Mouse (Mus musculus) heart, postnatal 0 days (tissue): Measurements from ENCODE around the gene Borcs7. TPM values are rescaled to one million over a fixed set of nuclear protein-coding genes. Genes with fewer than 3 reads are reported as not detected.

ENCODE experiments used
- ATAC-seq: fragments of 200-750 bp; cut with Nextera tagmentation; 2 replicates; pipeline ENCODE4 v1.8.0; 2017; ENCODE audit warnings: low read depth, moderate number of reproducible peaks, moderate library complexity; ENCODE audit not compliant: insufficient read depth
- DNase-seq: peaks from one replicate; pipeline ENCODE4 v3.0.0-alpha.2; 2016; ENCODE audit warnings: low spot score
- H3K27ac ChIP-seq: fragments of 300-500 bp; sonication (generic); 2 replicates; pipeline ENCODE4 v1.5.1; 2014; ENCODE audit warnings: low read depth, mild to moderate bottlenecking
- H3K27me3 ChIP-seq: fragments of 300-500 bp; sonication (generic); 2 replicates; pipeline ENCODE4 v1.6.1; 2014; ENCODE audit warnings: low read length, mixed read lengths; ENCODE audit not compliant: control insufficient read depth, insufficient read depth
- H3K36me3 ChIP-seq: fragments of 300-500 bp; sonication (generic); replicated peaks from 2 replicates; pipeline ENCODE4 v1.6.1; 2014; ENCODE audit warnings: low read length, mixed read lengths; ENCODE audit not compliant: control insufficient read depth, insufficient read depth
- H3K4me1 ChIP-seq: fragments of 300-500 bp; sonication (generic); 2 replicates; pipeline ENCODE4 v1.6.1; 2014; ENCODE audit warnings: antibody characterized with exemption; ENCODE audit not compliant: control insufficient read depth, insufficient read depth
- H3K4me2 ChIP-seq: fragments of 300-500 bp; sonication (generic); 2 replicates; pipeline ENCODE4 v1.6.1; 2014; ENCODE audit warnings: low read depth, mild to moderate bottlenecking, low read length, moderate library complexity
- H3K4me3 ChIP-seq: fragments of 300-500 bp; sonication (generic); 2 replicates; pipeline ENCODE4 v1.5.1; 2014; ENCODE audit warnings: low read depth, low read length
- H3K9ac ChIP-seq: fragments of 300-500 bp; sonication (generic); replicated peaks from 2 replicates; pipeline ENCODE4 v1.6.1; 2014; ENCODE audit warnings: low read depth, low read length, mixed read lengths
- H3K9me3 ChIP-seq: fragments of 300-500 bp; sonication (generic); replicated peaks from 2 replicates; pipeline ENCODE4 v1.6.1; 2016; ENCODE audit warnings: low read length; ENCODE audit not compliant: control insufficient read depth
- CTCF ChIP-seq: IDR thresholded peaks from 2 replicates; pipeline ENCODE4 v1.5.1; 2016; ENCODE audit warnings: antibody characterized with exemption, control low read depth, low read depth
- EP300 ChIP-seq: IDR thresholded peaks from 2 replicates; pipeline ENCODE4 v1.6.1; 2016; ENCODE audit warnings: antibody characterized with exemption, low read depth
- whole genome bisulfite sequencing: fragments of 180-500 bp; shearing (Covaris S2); extraction: QIAGEN DNeasy Blood & Tissue Kit; methylation state at CpG from one replicate; pipeline ENCODE4 v1.1.7; 2014; 5-methylcytosine and 5-hydroxymethylcytosine counted together
- polyA plus RNA-seq: library from polyadenylated mRNA; unstranded; fragments of >200 nt; fragmentation: Nextera tagmentation; extraction: Ambion mirVana; gene quantifications from 2 replicates; pipeline ENCODE4 v1.2.1, GENCODE M21; 2015
- total RNA-seq: library from RNA; depleted of rRNA; stranded (reverse); fragments of >200 nt; gene quantifications from 2 replicates; pipeline ENCODE4 v1.2.3, GENCODE M21; 2014; ENCODE audit warnings: low replicate concordance; rRNA removed

The Borcs7 gene
- total and polyA plus RNA-seq, 2 experiments from 2014 or later: 9.0 to 22.2 TPM

DNA sequence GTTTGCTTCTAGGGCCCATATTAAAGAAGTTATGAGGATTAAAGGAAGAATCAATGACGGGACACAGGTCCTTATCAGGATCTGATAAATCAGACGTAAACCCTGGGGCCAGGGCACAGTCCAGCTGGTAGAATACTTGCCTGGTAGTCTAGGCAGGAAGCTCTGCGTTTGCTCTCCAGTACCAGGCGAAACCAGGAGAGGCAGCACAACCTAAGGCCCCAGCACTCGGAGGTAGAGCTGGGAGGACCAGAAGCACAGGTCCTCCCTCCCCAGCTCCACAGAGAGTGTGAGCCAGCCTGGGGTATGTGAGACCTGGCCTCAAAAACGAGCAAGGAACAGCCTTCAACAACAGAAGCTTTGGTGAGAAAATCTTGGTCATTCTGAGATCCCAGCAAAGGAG is 51.9 kb downstream of the Borcs7 start:
- no peaks in the 10 kb centered on the region for H3K4me1 ChIP-seq
- H3K4me3 ChIP-seq: no peak overlapping the region
- H3K27me3 ChIP-seq: no peaks in the 10 kb centered on the region
- no peak for TF ChIP-seq CTCF
- no peak for TF ChIP-seq EP300
- DNase-seq (no peak), ATAC-seq (no peak)
- H3K4me2 ChIP-seq: no peak overlapping the region
- peaks cover 11% of the 10 kb centered on the region for H3K36me3 ChIP-seq
- H3K27ac ChIP-seq: no peak overlapping the region
- 42% methylated on average over 6 of the region's 6 CpGs for WGBS
- no peaks in the 10 kb centered on the region for H3K9me3 ChIP-seq
- no peak overlapping the region for H3K9ac ChIP-seq

DNA sequence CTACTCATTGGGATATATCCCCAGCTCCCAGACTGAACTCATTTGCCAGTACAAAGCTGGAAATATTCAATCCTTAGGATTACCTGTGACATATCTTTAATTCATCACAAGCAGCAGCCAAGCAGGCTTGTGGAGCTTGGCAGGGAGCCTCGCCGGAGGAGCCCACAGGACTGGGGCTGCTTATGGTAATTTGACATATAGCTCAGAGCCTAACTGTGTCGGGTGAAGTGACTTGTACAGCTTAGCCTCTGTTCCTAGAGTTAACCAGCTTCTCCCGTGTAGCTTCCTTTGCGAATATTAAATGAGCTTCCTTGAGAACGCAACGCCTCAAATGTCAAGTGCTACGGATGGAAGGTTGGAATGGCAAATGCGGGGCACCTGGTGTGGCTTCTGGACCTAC is 55.0 kb downstream of the Borcs7 start:
- no peak for TF ChIP-seq CTCF
- TF ChIP-seq EP300: no peak
- DNase-seq (no peak), ATAC-seq (no peak)
- Histone ChIP-seq H3K36me3 (no peaks in the 10 kb centered on the region; the same call in 1 of the 2 replicates), H3K4me2 (no peak overlapping the region), H3K9ac (no peak overlapping the region), H3K27me3 (no peaks in the 10 kb centered on the region), H3K27ac (no peak overlapping the region), H3K4me1 (no peaks in the 10 kb centered on the region), H3K9me3 (no peaks in the 10 kb centered on the region), H3K4me3 (no peak overlapping the region)
- 73% methylated on average over 9 of the region's 9 CpGs for WGBS

DNA sequence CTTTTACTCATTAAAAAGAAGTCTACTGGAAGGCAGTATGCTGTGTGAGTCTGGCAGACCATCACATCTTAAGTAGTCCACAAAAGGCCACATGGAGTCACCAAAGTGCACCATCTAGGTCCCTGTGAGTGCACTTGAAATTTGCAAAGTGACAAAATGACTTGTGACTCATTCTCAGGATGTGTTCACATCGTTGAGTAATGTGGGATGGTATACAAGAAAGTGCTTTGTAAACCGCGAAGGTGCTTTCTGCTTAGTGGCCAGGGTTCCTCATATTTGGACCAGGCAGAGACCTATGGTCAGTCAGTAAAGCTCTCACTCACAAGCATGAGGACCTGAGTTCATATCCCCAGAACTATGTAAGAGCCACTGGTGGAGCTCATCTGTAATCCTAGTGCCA is 58.1 kb downstream of the Borcs7 start:
- TF ChIP-seq EP300 (no peak), CTCF (no peak)
- Histone ChIP-seq H3K4me1 (no peaks in the 10 kb centered on the region), H3K4me2 (no peak overlapping the region), H3K9me3 (no peaks in the 10 kb centered on the region), H3K36me3 (no peaks in the 10 kb centered on the region), H3K27me3 (no peaks in the 10 kb centered on the region), H3K9ac (no peak overlapping the region), H3K4me3 (no peak overlapping the region), H3K27ac (no peak overlapping the region)
- WGBS: 78% methylated on average over 3 of the region's 3 CpGs
- DNase-seq (no peak), ATAC-seq (no peak)

DNA sequence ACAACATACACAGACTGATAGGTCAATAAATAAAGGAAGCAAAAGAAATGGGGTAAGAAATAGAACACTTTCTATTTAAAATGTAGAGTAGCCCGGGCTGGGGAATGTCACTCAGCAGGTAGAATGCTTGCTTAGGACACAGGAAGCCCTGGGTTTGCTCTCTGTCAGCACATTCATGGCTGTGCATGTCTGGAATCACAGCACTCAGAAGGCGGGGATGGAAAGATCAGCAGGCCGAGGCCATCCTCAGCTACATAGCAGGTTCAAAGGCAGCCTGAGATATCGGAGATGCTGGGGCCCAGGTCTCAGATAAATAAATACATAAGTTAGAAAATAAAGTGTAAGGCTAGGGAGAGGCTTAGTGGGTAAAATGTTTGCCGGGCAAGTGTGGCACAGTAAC is 62.5 kb downstream of the Borcs7 start:
- WGBS: 69% methylated on average over 5 of the region's 5 CpGs
- H3K27ac ChIP-seq: no peak overlapping the region
- TF ChIP-seq EP300 (no peak), CTCF (no peak)
- H3K36me3 ChIP-seq: no peaks in the 10 kb centered on the region
- H3K4me2 ChIP-seq: no peak overlapping the region
- ATAC-seq (no peak), DNase-seq (no peak)
- no peaks in the 10 kb centered on the region for H3K9me3 ChIP-seq
- H3K4me3 ChIP-seq: no peak overlapping the region
- no peak overlapping the region for H3K9ac ChIP-seq
- peaks cover 5% of the 10 kb centered on the region; the same call in 1 of the 2 replicates for H3K27me3 ChIP-seq
- H3K4me1 ChIP-seq: no peaks in the 10 kb centered on the region

Other genes with a start within 250 kb of the Borcs7 start
- gene Trim8, start 188.2 kb upstream of the Borcs7 start, total RNA-seq: 35.9 and 48.3 TPM in 2 replicates
- gene Trim8, start 188.2 kb upstream of the Borcs7 start, polyA plus RNA-seq: 14.3 and 14.6 TPM in 2 replicates
- gene Arl3, start 116.7 kb upstream of the Borcs7 start, total RNA-seq: 37.2 and 38.2 TPM in 2 replicates
- gene Arl3, start 116.7 kb upstream of the Borcs7 start, polyA plus RNA-seq: 79.5 and 80.6 TPM in 2 replicates
- gene Sfxn2, start 116.5 kb upstream of the Borcs7 start, total RNA-seq: 4.2 and 5.9 TPM in 2 replicates
- 4.6 and 5.1 TPM in 2 replicates for gene Sfxn2, start 116.5 kb upstream of the Borcs7 start, polyA plus RNA-seq
- 72.8 and 89.7 TPM in 2 replicates for gene Wbp1l, start 90.8 kb upstream of the Borcs7 start, total RNA-seq
- 34.4 and 36.4 TPM in 2 replicates for gene Wbp1l, start 90.8 kb upstream of the Borcs7 start, polyA plus RNA-seq
- 0.08 and 3.9 TPM in 2 replicates for gene Cyp17a1, start 16.7 kb upstream of the Borcs7 start, total RNA-seq
- 0.68 and 0.88 TPM in 2 replicates for gene Cyp17a1, start 16.7 kb upstream of the Borcs7 start, polyA plus RNA-seq
- gene As3mt, start 17.6 kb downstream of the Borcs7 start, total RNA-seq: 24.1 and 33.7 TPM in 2 replicates
- gene As3mt, start 17.6 kb downstream of the Borcs7 start, polyA plus RNA-seq: 54.4 and 61.7 TPM in 2 replicates
- gene Cnnm2, start 71.7 kb downstream of the Borcs7 start, total RNA-seq: 11.0 and 15.0 TPM in 2 replicates
- 1.8 and 2.1 TPM in 2 replicates for gene Cnnm2, start 71.7 kb downstream of the Borcs7 start, polyA plus RNA-seq